Mouse (Mus musculus): ENCODE measurements at regions not wholly inside any gene's neighbourhood (a gene's known extent, or its start where the extent isn't known, plus 50 kb on each side); places are given as distances from the start of the nearest gene placed in this dataset.

GRCm38 (mm10) chr13:45275391-45275790 is 114.2 kb upstream of the Mylip start:
- TF ChIP-seq CTCF (IDR thresholded peaks at IDR 0.05; ENCODE audit: borderline replicate concordance, control insufficient read depth, extremely low read depth, insufficient read depth, low read length, poor library complexity) = no peak
- no peak for TF ChIP-seq POLR2A (IDR thresholded peaks at IDR 0.05; ENCODE audit: control insufficient read depth, extremely low read depth, insufficient read depth, low read length, poor library complexity)
